Comparison of ENCODE assay signal across 18 mouse cellular contexts in the genomic region with DNA sequence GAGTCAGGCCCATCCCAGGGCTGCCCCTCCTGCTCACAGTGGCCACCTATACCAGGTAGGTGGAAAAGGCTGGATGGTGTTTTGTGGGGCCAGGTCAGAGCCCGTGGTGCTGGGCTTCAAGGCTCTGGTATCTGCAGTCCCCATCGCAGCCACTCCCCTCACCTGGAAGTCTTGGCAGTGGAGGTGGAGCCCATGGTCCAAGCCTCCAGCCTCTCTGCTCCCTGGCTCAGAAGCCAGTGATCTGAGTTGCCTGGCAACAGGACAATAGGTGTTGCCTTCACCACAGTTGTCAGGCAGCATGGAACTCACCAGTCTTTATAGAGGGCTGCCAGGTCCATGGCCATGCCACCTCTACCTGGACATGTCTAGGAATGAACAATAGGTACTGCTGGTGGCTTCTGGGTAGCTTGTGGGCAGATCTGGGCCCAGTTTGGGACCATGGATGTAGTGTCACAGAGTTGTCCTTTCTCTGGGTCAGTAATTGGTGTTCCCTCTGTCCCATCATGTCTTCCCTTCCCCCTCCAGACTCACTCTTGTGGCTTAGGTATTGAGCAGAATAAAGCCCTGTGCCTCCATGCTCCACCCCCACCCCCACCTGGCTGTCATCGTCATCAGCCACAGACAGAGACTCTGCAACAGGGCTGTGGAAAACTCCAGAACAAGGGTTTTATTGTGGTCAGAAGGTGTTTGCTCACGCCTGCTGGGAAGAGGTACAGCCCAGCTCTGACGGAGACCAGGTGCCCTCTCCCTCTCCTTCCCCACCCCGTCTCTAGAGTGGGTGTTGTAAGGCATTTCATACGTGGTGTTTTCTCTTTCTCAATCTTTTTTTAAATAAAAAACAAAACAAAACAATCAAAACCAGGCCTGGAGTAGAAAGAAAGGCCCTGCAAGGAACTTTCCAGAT. TPM values are rescaled to one million over a fixed set of nuclear protein-coding genes. Genes with fewer than 3 reads are reported as not detected.
DNase-seq lines count a peak whose midpoint lies in the region; ATAC-seq and TF ChIP-seq lines count a peak whose summit lies in the region.
"Had no signal": no experiment of that assay in that cellular context is flagged by ENCODE, and none has a peak within 500 bp of the region (broad histone marks: within the 10 kb centered on the region; RNA-seq: fewer than 3 reads in every experiment).

No protein-coding gene starts in this region.

- no peak overlapping the region for H3K4me3 ChIP-seq in forebrain, embryonic 15.5 days
- no peak overlapping the region for H3K4me3 ChIP-seq in forebrain, postnatal 0 days (ENCODE audit: low read depth, low read length)
- H3K4me3 ChIP-seq in lung, embryonic 15.5 days = no peak overlapping the region
- H3K4me3 ChIP-seq: forebrain, embryonic 10.5 days had no signal

- H3K9ac ChIP-seq in forebrain, embryonic 15.5 days (replicated peaks) = no peak overlapping the region
- H3K9ac ChIP-seq in forebrain, postnatal 0 days = no peak overlapping the region
- H3K9ac ChIP-seq in lung, embryonic 15.5 days = no peak overlapping the region
- H3K9ac ChIP-seq: liver, embryonic 14.5 days had no signal

- TF ChIP-seq CTCF in forebrain, postnatal 0 days (IDR thresholded peaks at IDR 0.05; ENCODE audit: low read depth) = no peak

- 0 out of 2 replicates have a peak, but pooled peaks have one; percentile 26 for ATAC-seq in forebrain, embryonic 15.5 days (replicated peaks)
- no peak for ATAC-seq in forebrain, postnatal 0 days
- ATAC-seq in lung, embryonic 15.5 days (ENCODE audit: borderline replicate concordance, extremely low read depth, low FRiP score, low TSS enrichment) = peak; percentile 58; the same call in 1 of the 2 replicates

- H3K27me3 ChIP-seq in forebrain, embryonic 15.5 days = no peaks in the 10 kb centered on the region
- no peaks in the 10 kb centered on the region for H3K27me3 ChIP-seq in forebrain, postnatal 0 days (ENCODE audit: insufficient read depth, low read length)
- H3K27me3 ChIP-seq in lung, embryonic 15.5 days = peaks cover 4% of the 10 kb centered on the region; the same call in 1 of the 2 replicates

- no peak overlapping the region for H3K4me2 ChIP-seq in forebrain, embryonic 15.5 days (replicated peaks)
- H3K4me2 ChIP-seq in forebrain, postnatal 0 days (ENCODE audit: low read depth) = no peak overlapping the region
- no peak overlapping the region for H3K4me2 ChIP-seq in lung, embryonic 15.5 days

- 71% methylated on average over 7 of the region's 7 CpGs for WGBS in forebrain, embryonic 15.5 days
- WGBS in forebrain, postnatal 0 days = 66% methylated on average over 7 of the region's 7 CpGs
- WGBS in lung, embryonic 15.5 days = 53% methylated on average over 7 of the region's 7 CpGs

- no peaks in the 10 kb centered on the region for H3K4me1 ChIP-seq in forebrain, embryonic 15.5 days
- H3K4me1 ChIP-seq in forebrain, postnatal 0 days (ENCODE audit: insufficient read depth) = no peaks in the 10 kb centered on the region
- peaks cover 25% of the 10 kb centered on the region for H3K4me1 ChIP-seq in lung, embryonic 15.5 days

- H3K9me3 ChIP-seq in forebrain, embryonic 15.5 days = no peaks in the 10 kb centered on the region
- no peaks in the 10 kb centered on the region for H3K9me3 ChIP-seq in forebrain, postnatal 0 days (ENCODE audit: low read length)
- H3K9me3 ChIP-seq in lung, embryonic 15.5 days = no peaks in the 10 kb centered on the region
- H3K9me3 ChIP-seq: forebrain, embryonic 10.5 days; G1E had no signal

- DNase-seq in forebrain, postnatal 0 days = no peak
- DNase-seq in lung, postnatal 14 days = no peak
- peak; percentile 2 for DNase-seq in thymus, postnatal 0 days (ENCODE audit: low spot score)
- no peak for DNase-seq in thymus, adult 18-20 months
- no peak for DNase-seq in gastrocnemius, adult 8-10 months (ENCODE audit: low spot score in 2 of 2)
- DNase-seq in ovary, postnatal 10 days (ENCODE audit: low spot score) = no peak
- DNase-seq: adrenal gland, postnatal 36 days; cerebellum, adult 11-12 months; gastrocnemius, postnatal 14 days; kidney, postnatal 36 days; layer of hippocampus, adult 9-11 months; retina, postnatal 1 day; thymus, postnatal 4 days had no signal

- H3K36me3 ChIP-seq in forebrain, embryonic 15.5 days = no peaks in the 10 kb centered on the region
- no peaks in the 10 kb centered on the region; the same call in 1 of the 2 replicates for H3K36me3 ChIP-seq in forebrain, postnatal 0 days (ENCODE audit: insufficient read depth)
- H3K36me3 ChIP-seq in lung, embryonic 15.5 days = no peaks in the 10 kb centered on the region
- H3K36me3 ChIP-seq: forebrain, embryonic 10.5 days; G1E had no signal

- no peak overlapping the region for H3K27ac ChIP-seq in forebrain, embryonic 15.5 days (replicated peaks)
- no peak overlapping the region for H3K27ac ChIP-seq in forebrain, postnatal 0 days (ENCODE audit: low read depth, low read length)
- H3K27ac ChIP-seq in lung, embryonic 15.5 days = no peak overlapping the region
- H3K27ac ChIP-seq: forebrain, embryonic 10.5 days; liver, embryonic 14.5 days had no signal

RNA-seq across cellular contexts. Expression of a gene that starts 54.4 kb away (rescaled TPM):
- polyA plus RNA-seq in forebrain, embryonic 15.5 days (2015; fragmentation: Nextera tagmentation; extraction: Ambion mirVana) = 43.4 and 44.9 TPM in 2 replicates
- total RNA-seq in forebrain, postnatal 0 days (2014; rRNA removed) = 53.9 and 61.6 TPM in 2 replicates
- polyA plus RNA-seq in forebrain, postnatal 0 days (2015; fragmentation: Nextera tagmentation; extraction: Ambion mirVana) = 12.6 and 21.1 TPM in 2 replicates
- 28.0 and 28.1 TPM in 2 replicates for polyA plus RNA-seq in lung, embryonic 15.5 days (2015; fragmentation: Nextera tagmentation; extraction: Ambion mirVana)
- 14.7 and 16.7 TPM in 2 replicates for polyA plus RNA-seq in thymus, postnatal 0 days (2015; fragmentation: Nextera tagmentation; extraction: Ambion mirVana)
- total RNA-seq in gastrocnemius, adult 8-10 months (2022) = 10 to 100 TPM; 17.1 to 23.4 (median 19.6) TPM
